Mouse (Mus musculus) left cerebral cortex, postnatal 10 days (tissue): ENCODE data around the gene Hs3st2. TPM values are rescaled to one million over a fixed set of nuclear protein-coding genes. Genes with fewer than 3 reads are reported as not detected.

Experiments used
- DNase-seq, 2 experiments: peaks; one replicate each; pipeline ENCODE4 v3.0.0; 2021 to 2022; ENCODE audit warnings: low spot score in 2 of 2, mixed read lengths in 1 of 2; ENCODE audit errors: extremely low spot score in 1 of 2
- intact Hi-C: fragments of 180-260 bp; cut with DNase I; formaldehyde crosslinking; loops from one replicate; pipeline ENCODE4 v1.15.1; 2025
- total RNA-seq, 2 experiments: library from RNA; stranded (reverse); gene quantifications; 2 replicates each; pipeline ENCODE4 v1.2.3; 2021

The Hs3st2 gene
- total RNA-seq, 2 experiments from 2014 or later: 69.8 to 70.6 TPM

DNA sequence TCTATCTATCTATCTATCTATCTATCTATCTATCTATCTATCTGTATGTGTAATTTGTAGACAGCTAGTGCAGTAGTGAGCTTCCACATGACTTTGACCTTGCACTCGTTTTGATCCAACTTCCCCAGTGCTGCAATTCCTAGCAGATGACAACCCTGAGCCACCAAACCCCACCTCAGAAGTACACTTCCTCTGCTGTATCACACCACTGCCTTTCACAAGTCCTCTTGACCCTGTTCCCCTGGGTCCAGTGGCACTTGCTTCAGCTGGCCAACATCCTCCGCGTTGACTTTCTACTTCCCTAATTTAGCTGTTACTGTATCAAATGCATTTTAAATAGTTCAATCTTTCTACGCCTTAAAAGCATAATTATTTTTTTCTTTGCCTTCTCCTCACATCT is 54.6 kb downstream of the Hs3st2 start:
- no peak for DNase-seq
- intact Hi-C loops: no loop called here

DNA sequence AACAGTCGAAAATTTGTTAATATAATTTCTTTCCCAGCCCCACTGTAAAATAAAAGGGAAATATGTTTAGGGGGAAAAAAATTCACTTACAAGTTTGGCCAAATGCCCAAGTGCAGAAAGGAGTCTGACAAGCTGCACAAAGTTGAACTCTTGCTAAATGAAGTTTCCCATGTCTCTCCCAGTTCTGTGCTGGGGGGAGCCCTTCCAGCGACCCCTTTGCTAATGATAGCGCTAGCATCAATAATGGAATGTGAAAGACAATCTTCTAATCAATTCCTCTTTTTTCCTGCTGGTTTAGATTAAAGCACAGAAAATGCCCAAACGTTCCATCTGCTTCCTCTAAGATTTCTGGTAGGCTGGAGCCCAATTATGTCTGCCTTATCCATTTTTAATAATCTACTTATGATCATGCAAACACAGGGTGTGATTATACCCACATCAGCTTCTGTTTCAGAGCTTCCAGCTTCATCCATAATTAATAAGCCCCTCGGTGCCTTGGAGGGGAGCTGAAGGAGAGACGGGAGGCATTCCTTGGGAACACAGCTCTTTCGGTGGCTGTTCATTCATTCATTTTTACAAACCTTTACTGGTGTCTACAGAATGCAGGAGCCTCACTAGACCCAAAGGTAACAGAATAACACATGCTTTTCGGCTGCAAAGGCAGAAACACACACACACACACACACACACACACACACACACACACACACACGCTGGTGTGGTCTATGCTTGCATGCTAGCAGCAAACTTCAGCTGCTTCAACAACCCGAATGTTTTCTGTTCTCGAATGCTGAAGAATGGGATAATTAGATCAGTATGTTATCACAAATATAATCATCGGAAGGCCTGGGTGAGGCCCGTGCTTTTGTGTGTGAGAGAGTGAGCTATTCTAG is 59.5 kb downstream of the Hs3st2 start:
- intact Hi-C loops: no loop called here
- DNase-seq: peak in 1 of 2 experiments; percentile 11

DNA sequence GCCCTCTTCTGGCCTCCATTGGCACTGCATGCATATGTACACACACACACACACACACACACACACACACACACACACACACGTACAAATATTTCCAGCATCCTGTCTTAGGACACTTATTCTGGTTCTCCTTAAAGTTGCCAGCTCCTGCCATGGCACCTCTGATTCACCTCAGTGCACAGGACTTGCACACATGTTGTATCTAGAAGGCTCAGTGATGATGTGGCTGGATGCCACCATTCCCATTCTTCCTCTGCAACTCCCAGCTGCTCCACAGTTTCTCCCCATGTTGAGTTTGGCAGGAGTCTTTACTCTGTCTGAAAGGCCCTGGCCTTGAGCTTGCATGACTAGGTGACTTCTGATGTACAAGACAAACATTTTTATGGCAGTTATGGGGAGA is 65.1 kb downstream of the Hs3st2 start:
- intact Hi-C loops: no loop called here
- DNase-seq: no peak

DNA sequence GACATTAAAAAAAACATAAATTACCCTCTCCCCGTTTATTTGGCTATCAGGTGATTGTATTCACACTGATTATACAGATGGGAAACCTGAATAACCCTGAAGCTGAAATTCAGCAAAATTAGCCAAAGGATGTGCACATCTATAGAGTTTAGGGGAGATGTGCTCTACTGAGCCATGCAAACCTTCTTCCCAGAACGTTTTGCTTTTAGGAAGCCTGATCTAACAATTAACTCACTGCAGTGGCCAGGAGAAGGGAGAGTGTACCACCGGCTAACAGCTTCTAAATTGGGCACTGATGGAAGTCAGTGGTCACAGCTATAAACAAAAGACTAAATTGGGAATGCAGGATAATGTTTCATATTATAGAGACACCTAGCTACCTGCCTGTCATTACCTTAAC is 66.4 kb downstream of the Hs3st2 start:
- no peak for DNase-seq
- intact Hi-C loops: no loop called here

DNA sequence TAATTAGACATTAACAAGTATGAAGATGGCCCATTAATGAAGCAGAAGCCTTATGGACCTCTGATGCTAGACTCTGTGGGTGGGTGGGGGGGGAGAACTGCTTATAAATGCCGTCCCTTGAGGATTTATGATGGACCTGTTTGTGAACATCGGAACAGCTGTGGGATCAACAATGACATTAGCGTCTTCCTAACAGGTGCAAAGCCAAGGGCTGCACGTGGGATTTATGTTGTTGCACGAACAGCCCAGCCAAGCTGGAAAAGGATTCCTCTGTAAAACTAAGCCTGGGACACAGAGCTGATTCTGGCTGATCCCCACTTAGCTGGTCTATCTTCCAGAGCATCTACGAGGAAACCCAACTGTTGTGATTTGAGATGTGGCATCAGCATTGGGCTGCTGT is 69.0 kb downstream of the Hs3st2 start:
- no peak for DNase-seq
- intact Hi-C loops: no loop called here

DNA sequence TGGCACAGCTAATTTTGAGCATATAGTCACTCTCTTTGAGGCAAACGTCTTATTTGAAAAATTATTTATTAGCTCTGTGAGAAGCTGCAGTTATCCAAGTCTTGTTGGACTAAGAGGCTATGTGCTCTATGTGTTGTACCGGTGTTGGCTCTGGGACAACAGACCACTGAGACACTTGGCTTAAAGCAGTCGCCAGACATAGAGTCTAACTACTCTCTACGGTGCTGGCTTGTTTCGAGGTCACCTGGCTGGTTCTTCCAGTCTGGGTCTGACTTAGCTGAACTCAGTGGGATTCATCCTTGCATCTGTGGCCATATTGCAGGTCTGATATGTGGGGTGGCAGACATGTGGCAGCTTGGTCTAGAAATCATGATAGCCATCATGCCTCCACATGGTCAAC is 72.8 kb downstream of the Hs3st2 start:
- intact Hi-C loops: no loop called here
- no peak for DNase-seq

DNA sequence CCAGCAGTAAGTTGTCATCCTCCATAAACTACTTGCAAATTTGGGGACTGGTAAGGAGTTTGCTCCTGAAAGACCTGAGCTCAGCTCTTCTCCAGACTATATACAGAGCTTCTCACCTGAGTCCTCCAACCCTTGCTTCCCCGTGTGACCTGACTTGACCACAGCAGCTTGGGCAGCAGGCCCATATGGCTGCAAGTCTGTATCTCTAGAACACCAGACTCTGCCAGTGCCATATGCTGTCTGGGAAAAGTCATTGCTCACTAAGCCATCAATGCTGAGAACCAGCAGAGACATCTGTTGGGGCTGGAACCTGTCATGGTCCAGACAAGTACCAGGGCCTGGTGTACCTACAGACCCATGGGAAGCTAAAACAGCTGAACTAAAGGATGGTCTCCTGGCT is 73.5 kb downstream of the Hs3st2 start:
- no peak for DNase-seq

DNA sequence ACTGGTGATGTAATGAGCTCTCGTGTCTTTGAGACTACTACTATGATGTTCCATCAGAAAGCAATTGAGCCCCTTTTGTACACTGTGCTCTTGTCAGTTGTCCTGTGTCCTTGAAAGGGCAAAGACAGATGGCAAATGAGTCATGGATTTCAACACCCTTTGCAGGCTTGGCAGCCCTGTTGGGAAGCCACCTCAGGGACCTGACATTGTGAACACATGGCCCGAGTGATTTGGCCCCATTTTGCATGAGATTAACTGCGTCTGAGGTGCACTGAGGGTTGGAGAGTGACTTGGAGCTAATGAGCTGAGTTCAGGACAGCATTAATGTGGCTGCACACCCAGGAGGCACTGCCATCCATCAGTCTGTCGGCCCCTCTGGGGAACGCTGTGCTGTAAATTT is 74.7 kb downstream of the Hs3st2 start:
- DNase-seq: no peak
- intact Hi-C loops: no loop called here

More for the DNA sequence above, 73.5 kb downstream of the Hs3st2 start:
- intact Hi-C loops: no loop called here

DNA sequence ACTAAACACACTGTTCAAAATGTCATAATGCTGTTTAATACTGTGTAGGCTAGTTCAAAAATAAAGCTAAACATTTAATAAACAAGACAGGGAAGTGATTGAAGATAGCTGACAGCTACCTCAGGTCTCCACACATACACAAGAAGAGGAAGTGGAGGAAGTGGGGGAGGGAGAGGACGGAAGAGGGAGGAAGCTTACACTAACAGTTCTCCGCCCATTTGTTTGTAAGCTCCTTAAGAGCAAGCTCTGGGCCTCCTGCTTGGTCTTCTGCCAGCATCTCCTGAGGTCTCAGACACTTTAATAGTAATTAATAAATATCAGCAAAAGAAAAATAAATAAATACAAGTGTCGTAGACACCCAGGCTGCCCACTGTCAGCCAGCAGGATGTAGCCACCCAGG is 77.8 kb downstream of the Hs3st2 start:
- peak in 1 of 2 experiments; percentile 57 for DNase-seq
- intact Hi-C loops: no loop called here

DNA sequence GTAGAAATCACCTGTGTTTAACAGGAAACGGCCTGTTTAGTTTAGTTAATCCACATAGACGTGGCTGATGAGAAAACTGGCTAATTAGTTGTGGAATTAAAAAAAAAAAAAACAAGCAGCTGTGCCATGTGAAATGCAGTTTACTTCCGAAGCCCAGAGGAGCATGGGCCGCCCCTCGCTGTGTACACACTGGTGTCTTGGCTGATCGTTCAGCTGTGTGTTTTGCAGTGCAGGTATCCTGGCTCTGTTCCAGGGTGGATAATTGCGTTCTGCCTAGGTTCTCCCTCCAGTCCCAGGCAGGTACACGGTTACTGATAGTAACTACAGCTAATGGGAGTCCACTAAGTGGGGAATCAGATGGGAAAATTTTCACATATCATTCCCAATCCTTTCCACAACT is 86.6 kb downstream of the Hs3st2 start:
- intact Hi-C loops: no loop called here
- no peak for DNase-seq

DNA sequence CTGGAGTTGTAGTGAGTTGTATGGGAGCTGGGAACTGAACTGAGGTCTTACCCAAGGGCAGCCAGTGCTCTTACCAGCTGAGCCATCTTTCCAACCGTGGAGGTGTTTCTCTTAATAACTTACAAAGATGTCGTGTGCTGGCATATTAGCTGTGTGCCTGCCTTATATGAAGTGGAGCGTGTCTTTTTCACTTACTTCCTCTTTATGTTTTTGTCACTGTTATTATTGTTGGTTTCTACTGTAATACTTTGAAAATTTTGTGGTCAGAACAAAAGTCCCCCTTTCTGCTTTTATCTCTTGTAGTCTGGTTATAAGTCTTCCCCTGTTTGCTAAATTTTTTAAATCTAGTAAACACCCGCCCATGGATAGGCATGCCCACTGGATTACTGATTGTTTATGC is 88.4 kb downstream of the Hs3st2 start:
- intact Hi-C loops: no loop called here
- DNase-seq: no peak

DNA sequence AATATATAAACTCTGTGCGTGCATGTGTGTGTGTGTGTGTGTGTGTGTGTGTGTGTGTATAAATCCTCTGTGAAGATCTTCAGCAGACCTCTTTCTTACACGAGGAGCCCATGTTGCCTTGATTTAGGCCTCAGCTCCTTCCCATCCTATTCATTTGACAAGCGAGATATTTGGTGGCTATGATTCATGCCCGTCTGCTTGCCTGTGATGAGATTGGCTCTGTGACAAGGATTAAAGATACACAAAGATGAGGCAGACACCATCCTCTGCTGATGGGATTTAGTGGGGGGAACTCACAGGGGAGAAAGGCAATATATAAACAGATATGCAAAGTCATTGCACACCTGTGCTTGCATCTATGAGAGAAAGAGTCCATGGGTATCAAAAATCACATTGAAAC is 92.9 kb downstream of the Hs3st2 start:
- intact Hi-C loops: no loop called here

DNA sequence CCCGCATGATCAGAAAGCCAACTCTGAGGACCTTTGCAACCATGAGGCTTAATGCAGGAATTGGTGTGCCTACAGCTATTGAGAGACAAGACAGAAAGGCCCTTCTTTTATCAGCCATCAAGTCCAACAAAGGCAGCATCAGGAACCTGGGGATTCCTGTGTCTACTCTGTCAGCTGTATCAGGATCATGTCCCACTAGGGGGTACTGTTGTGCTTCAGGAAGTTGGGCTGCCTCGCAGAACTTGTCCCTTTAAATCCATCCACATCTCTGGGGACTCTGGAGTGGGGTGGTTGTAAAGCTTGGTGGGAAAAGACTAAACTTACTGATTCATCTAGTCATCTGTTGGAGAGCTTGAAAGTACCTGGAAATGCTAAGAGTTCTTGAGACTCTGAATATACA is 93.6 kb downstream of the Hs3st2 start:
- intact Hi-C loops: loop anchor here (5.0 kb wide), 3 partner anchors 57 to 157 kb away; no protein-coding TSS in a partner anchor
- peak; percentile 46 to 66 for DNase-seq

More for the DNA sequence above, 92.9 kb downstream of the Hs3st2 start:
- no peak for DNase-seq

DNA sequence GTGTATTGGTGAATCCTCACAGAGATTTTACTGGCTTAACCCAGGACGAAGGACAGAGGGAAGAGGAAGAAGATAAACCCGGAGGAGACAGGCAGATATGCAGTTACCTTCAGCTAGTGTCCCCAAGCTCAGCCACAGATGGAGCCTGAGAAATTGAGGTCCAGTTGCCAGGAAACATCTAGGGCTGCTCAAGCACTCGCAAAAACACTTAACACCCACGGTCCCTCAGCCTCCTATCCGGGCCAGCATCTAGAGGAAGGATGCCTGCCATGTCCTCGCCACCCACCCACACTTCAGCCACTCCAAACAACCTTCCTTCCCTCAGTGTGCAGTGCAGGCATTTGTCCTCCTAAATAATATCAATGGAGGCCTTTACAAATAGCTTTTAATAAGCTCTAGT is 95.6 kb downstream of the Hs3st2 start:
- intact Hi-C loops: loop anchor here (5.0 kb wide), 3 partner anchors 55 to 155 kb away; no protein-coding TSS in a partner anchor
- peak; percentile 51 to 55 for DNase-seq

DNA sequence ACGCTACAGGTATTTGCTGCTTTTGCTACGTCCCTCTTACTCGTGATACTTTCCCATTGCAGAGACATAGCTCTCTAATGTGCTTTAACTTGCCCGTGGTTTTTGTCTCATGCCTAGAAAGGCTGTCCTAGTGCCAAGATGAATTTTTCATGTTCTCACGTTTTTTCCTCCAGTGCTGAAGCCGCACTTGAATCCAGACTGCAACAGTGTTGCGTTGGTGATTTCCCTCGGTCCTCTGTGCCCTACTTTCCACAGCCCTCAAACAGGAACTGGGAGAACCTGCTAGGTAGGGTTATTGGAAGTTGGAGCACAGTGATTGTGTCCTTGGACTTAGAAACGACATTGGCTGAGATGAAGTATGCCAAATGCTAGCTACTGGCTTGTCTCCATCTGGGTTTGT is 97.7 kb downstream of the Hs3st2 start:
- DNase-seq: peak in 1 of 2 experiments; percentile 34
- intact Hi-C loops: loop anchor here (5.0 kb wide), 3 partner anchors 53 to 153 kb away; no protein-coding TSS in a partner anchor

DNA sequence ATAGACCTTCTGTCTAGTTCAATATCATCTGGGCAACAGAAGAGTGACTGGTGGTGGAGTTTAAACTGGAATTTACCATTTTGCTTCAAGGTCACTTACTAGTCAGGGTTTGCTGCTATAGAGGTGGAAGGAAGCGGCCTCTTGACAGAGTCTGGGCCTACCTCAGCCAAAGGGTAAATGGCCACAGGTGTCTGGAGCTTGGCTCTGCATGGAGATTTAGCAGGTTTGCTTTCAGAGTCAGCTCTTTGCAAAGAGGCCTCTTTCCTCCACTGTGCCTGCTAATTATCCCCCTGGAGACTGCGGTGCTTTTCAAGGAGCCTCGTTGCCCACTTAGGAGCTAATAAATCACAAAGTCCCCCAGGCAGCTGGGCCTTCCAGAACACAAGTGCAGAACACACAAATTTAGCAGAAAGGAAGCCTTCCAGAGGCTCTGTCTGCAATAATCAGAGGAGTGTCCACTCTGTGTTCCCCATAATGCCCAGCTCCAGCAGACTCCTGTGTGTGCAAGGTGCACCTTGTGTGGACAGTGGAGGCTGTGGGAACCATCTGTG is 99.9 kb downstream of the Hs3st2 start:
- intact Hi-C loops: no loop called here
- DNase-seq: no peak

DNA sequence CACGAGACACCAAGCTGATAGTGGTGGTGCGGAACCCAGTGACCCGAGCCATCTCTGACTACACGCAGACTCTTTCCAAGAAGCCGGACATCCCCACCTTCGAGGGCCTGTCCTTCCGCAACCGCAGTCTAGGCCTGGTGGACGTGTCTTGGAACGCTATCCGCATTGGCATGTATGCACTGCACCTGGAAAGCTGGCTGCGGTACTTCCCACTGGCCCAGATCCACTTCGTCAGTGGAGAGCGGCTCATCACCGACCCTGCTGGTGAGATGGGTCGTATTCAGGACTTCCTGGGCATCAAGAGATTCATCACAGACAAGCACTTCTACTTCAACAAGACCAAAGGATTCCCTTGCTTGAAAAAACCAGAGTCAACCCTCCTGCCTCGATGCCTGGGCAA is 108.9 kb downstream of the Hs3st2 start:
- intact Hi-C loops: no loop called here
- DNase-seq: no peak

DNA sequence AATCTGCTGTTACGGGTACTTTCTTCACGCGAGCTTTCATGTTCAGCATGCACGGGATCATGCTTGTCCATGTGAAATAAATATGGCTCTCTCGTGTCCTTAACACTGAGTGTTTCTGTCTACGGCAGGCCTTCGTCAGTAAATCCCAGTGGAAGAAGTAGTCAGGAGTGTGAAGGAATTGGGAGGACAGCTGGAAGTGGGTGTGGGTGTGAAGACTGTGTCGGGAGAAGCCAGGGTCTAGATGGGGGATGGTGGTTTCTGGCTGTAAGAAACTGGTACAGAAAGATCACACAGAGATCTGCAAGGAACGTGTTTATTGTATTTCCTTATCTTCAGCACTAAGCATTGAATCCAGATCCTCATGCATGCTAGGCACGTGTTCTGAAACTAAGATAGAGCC is 110.0 kb downstream of the Hs3st2 start:
- DNase-seq: peak in 1 of 2 experiments; percentile 36
- intact Hi-C loops: no loop called here

DNA sequence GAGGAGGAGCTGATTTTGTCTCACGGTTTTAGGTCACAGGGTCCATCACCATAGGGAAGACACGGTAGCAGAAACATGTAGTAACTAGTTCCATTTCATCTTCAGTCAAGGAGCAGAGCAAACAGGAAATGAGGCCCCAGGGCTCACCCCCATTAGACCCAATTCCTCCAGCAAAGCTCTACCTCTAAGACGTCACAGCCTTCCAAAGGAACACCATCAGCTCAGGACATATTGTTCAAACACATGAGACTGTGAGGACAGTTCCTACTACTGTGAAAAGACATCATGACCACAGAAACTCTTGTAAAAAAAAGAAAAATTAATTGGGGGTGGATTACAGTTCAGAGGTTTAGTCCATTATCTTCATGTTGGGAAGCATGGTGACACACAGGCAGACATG is 125.1 kb downstream of the Hs3st2 start:
- no peak for DNase-seq
- intact Hi-C loops: no loop called here

DNA sequence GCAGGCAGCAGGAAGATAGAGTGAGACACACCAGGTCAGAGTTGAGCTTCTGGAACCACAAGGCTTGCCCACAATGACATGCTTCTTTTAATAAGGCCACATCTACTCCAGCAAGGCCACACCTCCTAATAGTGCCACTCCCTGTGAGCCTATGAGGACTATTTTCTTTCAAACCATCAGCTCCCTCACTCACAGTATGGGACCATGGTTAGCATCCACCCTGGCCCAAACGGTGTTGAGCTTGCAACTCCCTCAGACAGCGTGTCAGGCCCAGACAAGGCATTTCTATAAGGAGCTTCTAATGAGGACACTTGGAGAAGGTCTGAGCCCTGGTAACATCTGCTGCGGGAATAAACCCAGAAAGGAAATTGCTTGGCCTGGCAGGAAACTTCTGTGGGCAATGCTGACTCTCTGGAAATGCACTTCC is 125.5 kb downstream of the Hs3st2 start:
- peak; percentile 26 to 35 for DNase-seq
- intact Hi-C loops: no loop called here
